ENCODE assay signal across 9 mouse cellular contexts in the genomic region with DNA sequence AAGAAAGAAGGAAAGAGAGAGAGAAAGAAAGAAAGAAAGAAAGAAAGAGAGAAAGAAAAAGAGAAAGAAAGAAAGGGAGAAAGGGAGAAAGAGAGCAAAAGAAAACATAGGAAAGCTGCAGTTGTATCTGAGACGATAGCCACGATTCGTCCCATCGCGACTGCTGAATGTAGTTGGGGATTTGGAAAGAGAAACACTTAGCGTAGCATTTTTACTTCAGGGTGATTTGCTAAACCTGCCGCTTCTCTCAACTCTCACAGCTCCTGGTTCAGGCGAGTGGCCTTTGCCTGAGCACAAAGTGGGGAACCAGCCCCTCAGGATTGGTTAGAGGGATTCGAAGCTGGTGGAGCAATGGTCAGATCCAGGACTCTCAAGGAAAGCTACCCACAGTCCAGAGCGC. TPM values are rescaled to one million over a fixed set of nuclear protein-coding genes. Genes with fewer than 3 reads are reported as not detected.
DNase-seq lines count a peak whose midpoint lies in the region; ATAC-seq lines count a peak whose summit lies in the region.
"Had no signal": no experiment of that assay in that cellular context is flagged by ENCODE, and none has a peak within 500 bp of the region (broad histone marks: within the 10 kb centered on the region; RNA-seq: fewer than 3 reads in every experiment).

No protein-coding gene starts in this region.

- peak overlapping the region; percentile 86 for H3K4me2 ChIP-seq in lung, embryonic 15.5 days
- peak overlapping the region; percentile 88 for H3K4me2 ChIP-seq in embryonic facial prominence, embryonic 13.5 days
- peak overlapping the region; percentile 82 for H3K4me2 ChIP-seq in intestine, embryonic 16.5 days (ENCODE audit: low read depth, low read length)
- H3K4me2 ChIP-seq in neural tube, embryonic 11.5 days (ENCODE audit: low read depth) = peak overlapping the region; percentile 36

- no peaks in the 10 kb centered on the region for H3K9me3 ChIP-seq in lung, embryonic 15.5 days
- H3K9me3 ChIP-seq in embryonic facial prominence, embryonic 13.5 days = no peaks in the 10 kb centered on the region
- no peaks in the 10 kb centered on the region for H3K9me3 ChIP-seq in intestine, embryonic 16.5 days (ENCODE audit: control insufficient read depth, low read length)
- no peaks in the 10 kb centered on the region for H3K9me3 ChIP-seq in neural tube, embryonic 11.5 days (ENCODE audit: control insufficient read depth, low read length)

- intact Hi-C loops in left cerebral cortex, postnatal 25 days (cut with DNase I) = no loop called here

- no peak for ATAC-seq in lung, embryonic 15.5 days (ENCODE audit: borderline replicate concordance, extremely low read depth, low FRiP score, low TSS enrichment)
- no peak for ATAC-seq in embryonic facial prominence, embryonic 13.5 days (ENCODE audit: insufficient number of reproducible peaks, insufficient read depth, low FRiP score, low TSS enrichment, low read depth)
- ATAC-seq in intestine, embryonic 16.5 days = no peak
- no peak for ATAC-seq in neural tube, embryonic 11.5 days (ENCODE audit: insufficient read depth, low FRiP score, low TSS enrichment)
- ATAC-seq in megakaryocyte progenitor cell, adult 5-6 weeks (replicated peaks; ENCODE audit: poor library complexity) = no peak

- H3K4me3 ChIP-seq in lung, embryonic 15.5 days = peak overlapping the region; percentile 62
- H3K4me3 ChIP-seq in embryonic facial prominence, embryonic 13.5 days = peak overlapping the region; percentile 81
- H3K4me3 ChIP-seq in intestine, embryonic 16.5 days (ENCODE audit: low read length) = peak overlapping the region; percentile 22
- H3K4me3 ChIP-seq in neural tube, embryonic 11.5 days (ENCODE audit: low read depth, low read length) = peak overlapping the region; percentile 18; the same call in 1 of the 2 replicates

- WGBS in lung, embryonic 15.5 days = 6% methylated on average over 10 of the region's 10 CpGs
- WGBS in embryonic facial prominence, embryonic 13.5 days = 11% methylated on average over 10 of the region's 10 CpGs
- WGBS in intestine, embryonic 16.5 days = 13% methylated on average over 10 of the region's 10 CpGs
- WGBS in neural tube, embryonic 11.5 days = 21% methylated on average over 10 of the region's 10 CpGs

- H3K27ac ChIP-seq in lung, embryonic 15.5 days = peak overlapping the region; percentile 55
- no peak overlapping the region; the same call in 1 of the 2 replicates for H3K27ac ChIP-seq in embryonic facial prominence, embryonic 13.5 days
- H3K27ac ChIP-seq in intestine, embryonic 16.5 days (ENCODE audit: low read length) = no peak overlapping the region
- H3K27ac ChIP-seq in neural tube, embryonic 11.5 days (ENCODE audit: low read depth, low read length) = no peak overlapping the region

- H3K4me1 ChIP-seq in lung, embryonic 15.5 days = peaks cover 32% of the 10 kb centered on the region
- peaks cover 38% of the 10 kb centered on the region for H3K4me1 ChIP-seq in embryonic facial prominence, embryonic 13.5 days
- peaks cover 28% of the 10 kb centered on the region for H3K4me1 ChIP-seq in intestine, embryonic 16.5 days (ENCODE audit: control insufficient read depth, insufficient read depth, low read length)
- H3K4me1 ChIP-seq in neural tube, embryonic 11.5 days (ENCODE audit: control insufficient read depth, insufficient read depth, low read length) = peaks cover 15% of the 10 kb centered on the region

- H3K27me3 ChIP-seq in lung, embryonic 15.5 days = no peaks in the 10 kb centered on the region
- H3K27me3 ChIP-seq in embryonic facial prominence, embryonic 13.5 days = no peaks in the 10 kb centered on the region
- no peaks in the 10 kb centered on the region for H3K27me3 ChIP-seq in intestine, embryonic 16.5 days (replicated peaks; ENCODE audit: control insufficient read depth, insufficient read depth, low read length)
- H3K27me3 ChIP-seq in neural tube, embryonic 11.5 days (ENCODE audit: control insufficient read depth, insufficient read depth, low read length) = no peaks in the 10 kb centered on the region

- DNase-seq in lung, postnatal 25 days (ENCODE audit: low spot score) = no peak
- no peak for DNase-seq in neural tube, embryonic 11.5 days (ENCODE audit: low spot score)
- DNase-seq in left cerebral cortex, postnatal 25 days (ENCODE audit: low spot score in 2 of 2) = no peak
- no peak for DNase-seq in spleen, postnatal 4 days (ENCODE audit: low spot score in 2 of 2)

- H3K36me3 ChIP-seq in lung, embryonic 15.5 days = no peaks in the 10 kb centered on the region
- H3K36me3 ChIP-seq in embryonic facial prominence, embryonic 13.5 days = peaks cover 8% of the 10 kb centered on the region
- no peaks in the 10 kb centered on the region for H3K36me3 ChIP-seq in intestine, embryonic 16.5 days (ENCODE audit: control insufficient read depth, insufficient read depth, low read length)
- no peaks in the 10 kb centered on the region for H3K36me3 ChIP-seq in neural tube, embryonic 11.5 days (ENCODE audit: control insufficient read depth, insufficient read depth, low read length)

- H3K9ac ChIP-seq in lung, embryonic 15.5 days = peak overlapping the region; percentile 31
- peak overlapping the region; percentile 62 for H3K9ac ChIP-seq in embryonic facial prominence, embryonic 13.5 days
- H3K9ac ChIP-seq in intestine, embryonic 16.5 days (ENCODE audit: low read depth, low read length) = peak overlapping the region; percentile 61; the same call in 1 of the 2 replicates
- H3K9ac ChIP-seq in neural tube, embryonic 11.5 days (ENCODE audit: low read length) = no peak overlapping the region

RNA-seq across cellular contexts. Expression of a gene that starts 0.5 kb away (rescaled TPM):
- polyA plus RNA-seq in lung, embryonic 15.5 days (2015; fragmentation: Nextera tagmentation; extraction: Ambion mirVana) = 171 and 179 TPM in 2 replicates
- 140 and 145 TPM in 2 replicates for polyA plus RNA-seq in embryonic facial prominence, embryonic 13.5 days (2015; fragmentation: Nextera tagmentation; extraction: Ambion mirVana)
- polyA plus RNA-seq in intestine, embryonic 16.5 days (2015; fragmentation: Nextera tagmentation; extraction: Ambion mirVana) = 282 and 298 TPM in 2 replicates
- polyA plus RNA-seq in neural tube, embryonic 11.5 days (2014; fragmentation: Nextera tagmentation; extraction: Ambion mirVana) = 125 and 127 TPM in 2 replicates
- 13.7 and 15.5 TPM in 2 replicates for total RNA-seq in megakaryocyte progenitor cell, adult 5-6 weeks (2015)
- total RNA-seq in megakaryocyte progenitor cell, adult 5-6 weeks (2017) = 36.1 and 44.2 TPM in 2 replicates
- 100 to 1,000 TPM; 145 to 149 TPM for total RNA-seq in left cerebral cortex, postnatal 25 days (2021)

RNA-seq across cellular contexts. Expression of a gene that starts 31.4 kb away (rescaled TPM):
- polyA plus RNA-seq in lung, embryonic 15.5 days (2015; fragmentation: Nextera tagmentation; extraction: Ambion mirVana) = 1.9 and 2.2 TPM in 2 replicates
- polyA plus RNA-seq in embryonic facial prominence, embryonic 13.5 days (2015; fragmentation: Nextera tagmentation; extraction: Ambion mirVana) = 0.44 and 0.56 TPM in 2 replicates
- 0.29 and 0.33 TPM in 2 replicates for polyA plus RNA-seq in intestine, embryonic 16.5 days (2015; fragmentation: Nextera tagmentation; extraction: Ambion mirVana)
- polyA plus RNA-seq in neural tube, embryonic 11.5 days (2014; fragmentation: Nextera tagmentation; extraction: Ambion mirVana) = not detected in 2 replicates
- total RNA-seq in megakaryocyte progenitor cell, adult 5-6 weeks (2015) = 1.5 and 4.4 TPM in 2 replicates
- total RNA-seq in megakaryocyte progenitor cell, adult 5-6 weeks (2017) = 1.3 and 3.2 TPM in 2 replicates
- total RNA-seq in left cerebral cortex, postnatal 25 days (2021) = not detected

RNA-seq across cellular contexts. Expression of a gene that starts 32.0 kb away (rescaled TPM):
- 25.4 and 25.6 TPM in 2 replicates for polyA plus RNA-seq in lung, embryonic 15.5 days (2015; fragmentation: Nextera tagmentation; extraction: Ambion mirVana)
- polyA plus RNA-seq in embryonic facial prominence, embryonic 13.5 days (2015; fragmentation: Nextera tagmentation; extraction: Ambion mirVana) = 28.6 and 31.7 TPM in 2 replicates
- 16.0 and 17.5 TPM in 2 replicates for polyA plus RNA-seq in intestine, embryonic 16.5 days (2015; fragmentation: Nextera tagmentation; extraction: Ambion mirVana)
- polyA plus RNA-seq in neural tube, embryonic 11.5 days (2014; fragmentation: Nextera tagmentation; extraction: Ambion mirVana) = 35.9 and 42.5 TPM in 2 replicates
- 6.0 and 6.4 TPM in 2 replicates for total RNA-seq in megakaryocyte progenitor cell, adult 5-6 weeks (2015)
- 5.9 and 11.2 TPM in 2 replicates for total RNA-seq in megakaryocyte progenitor cell, adult 5-6 weeks (2017)
- 10 to 100 TPM; 30.3 to 34.7 TPM for total RNA-seq in left cerebral cortex, postnatal 25 days (2021)

RNA-seq across cellular contexts. Expression of a gene that starts 33.1 kb away (rescaled TPM):
- 2.1 and 2.7 TPM in 2 replicates for polyA plus RNA-seq in lung, embryonic 15.5 days (2015; fragmentation: Nextera tagmentation; extraction: Ambion mirVana)
- polyA plus RNA-seq in embryonic facial prominence, embryonic 13.5 days (2015; fragmentation: Nextera tagmentation; extraction: Ambion mirVana) = 0.39 and 0.59 TPM in 2 replicates
- 0.16 and 0.20 TPM in 2 replicates for polyA plus RNA-seq in intestine, embryonic 16.5 days (2015; fragmentation: Nextera tagmentation; extraction: Ambion mirVana)
- polyA plus RNA-seq in neural tube, embryonic 11.5 days (2014; fragmentation: Nextera tagmentation; extraction: Ambion mirVana) = not detected in 2 replicates
- total RNA-seq in megakaryocyte progenitor cell, adult 5-6 weeks (2015) = not detected in 2 replicates
- not detected in 2 replicates for total RNA-seq in megakaryocyte progenitor cell, adult 5-6 weeks (2017)
- total RNA-seq in left cerebral cortex, postnatal 25 days (2021) = not detected
- total RNA-seq: common myeloid progenitor, adult 5-6 weeks had no signal

RNA-seq across cellular contexts. Expression of a gene that starts 40.0 kb away (rescaled TPM):
- polyA plus RNA-seq in lung, embryonic 15.5 days (2015; fragmentation: Nextera tagmentation; extraction: Ambion mirVana) = 0.72 and 1.6 TPM in 2 replicates
- polyA plus RNA-seq in embryonic facial prominence, embryonic 13.5 days (2015; fragmentation: Nextera tagmentation; extraction: Ambion mirVana) = 0.21 and 0.44 TPM in 2 replicates
- polyA plus RNA-seq in intestine, embryonic 16.5 days (2015; fragmentation: Nextera tagmentation; extraction: Ambion mirVana) = 0.91 and 0.92 TPM in 2 replicates
- polyA plus RNA-seq in neural tube, embryonic 11.5 days (2014; fragmentation: Nextera tagmentation; extraction: Ambion mirVana) = 0.58 and 1.4 TPM in 2 replicates
- total RNA-seq in megakaryocyte progenitor cell, adult 5-6 weeks (2015) = 2.7 and 5.1 TPM in 2 replicates
- total RNA-seq in megakaryocyte progenitor cell, adult 5-6 weeks (2017) = 1.4 and 2.9 TPM in 2 replicates
- total RNA-seq in left cerebral cortex, postnatal 25 days (2021) = 10 to 100 TPM; 32.3 to 44.9 TPM

Comparison
In these comparisons a context has a peak if more than half of its experiments do, and no peak if none do; other contexts are left out.
1. H3K4me2 ChIP-seq: peak in every context shown above with its lines; median percentile 88 in embryonic facial prominence, embryonic 13.5 days; 86 in lung, embryonic 15.5 days; 82 in intestine, embryonic 16.5 days; 36 in neural tube, embryonic 11.5 days.
2. H3K4me3 ChIP-seq: peak in every context shown above with its lines; median percentile 81 in embryonic facial prominence, embryonic 13.5 days; 62 in lung, embryonic 15.5 days; 22 in intestine, embryonic 16.5 days; 18 in neural tube, embryonic 11.5 days.